Mouse (Mus musculus): ENCODE results near the gene Snx4. TPM values are rescaled to one million over a fixed set of nuclear protein-coding genes. Genes with fewer than 3 reads are reported as not detected.

Gene Snx4
- total and polyA plus RNA-seq, 2 experiments from 2014 or later: 68.5 to 73.0 TPM

- Histone ChIP-seq H3K36me3 (replicated peaks; ENCODE audit: control insufficient read depth, insufficient read depth, low read length) (peaks cover 49% of the 10 kb centered on the region), H3K9me3 (replicated peaks; ENCODE audit: control insufficient read depth, low read length) (no peaks in the 10 kb centered on the region), H3K4me2 (ENCODE audit: low read depth, low read length) (no peak overlapping the region), H3K9ac (replicated peaks; ENCODE audit: low read depth, low read length) (no peak overlapping the region), H3K4me1 (ENCODE audit: control insufficient read depth, insufficient read depth) (no peaks in the 10 kb centered on the region), H3K27ac (ENCODE audit: low read depth) (no peak overlapping the region), H3K4me3 (ENCODE audit: low read depth, low read length) (no peak overlapping the region), H3K27me3 (ENCODE audit: control insufficient read depth, insufficient read depth, low read length) (no peaks in the 10 kb centered on the region)
- WGBS: 91% methylated on average over 4 of the region's 4 CpGs
- TF ChIP-seq EP300 (IDR thresholded peaks at IDR 0.05; ENCODE audit: low read depth) (no peak), CTCF (IDR thresholded peaks at IDR 0.05; ENCODE audit: low read depth) (no peak)
- no peak for DNase-seq (ENCODE audit: low spot score)
- ATAC-seq (ENCODE audit: insufficient read depth, low read depth): no peak
Measured at GRCm38 (mm10) chr16:33271824-33272223, 20.6 kb downstream of the Snx4 start.

GRCm38 (mm10) chr16:33283079-33283478 is 31.8 kb downstream of the Snx4 start:
- H3K36me3 ChIP-seq (replicated peaks; ENCODE audit: control insufficient read depth, insufficient read depth, low read length): peaks cover 57% of the 10 kb centered on the region
- 32% methylated on average over 1 of the region's 1 CpGs for WGBS

GRCm38 (mm10) chr16:33288536-33288935 is 37.3 kb downstream of the Snx4 start:
- Histone ChIP-seq H3K4me2 (ENCODE audit: low read depth, low read length) (no peak overlapping the region), H3K4me3 (ENCODE audit: low read depth, low read length) (no peak overlapping the region), H3K27ac (ENCODE audit: low read depth) (no peak overlapping the region), H3K9me3 (replicated peaks; ENCODE audit: control insufficient read depth, low read length) (no peaks in the 10 kb centered on the region), H3K36me3 (replicated peaks; ENCODE audit: control insufficient read depth, insufficient read depth, low read length) (peaks cover 85% of the 10 kb centered on the region), H3K27me3 (ENCODE audit: control insufficient read depth, insufficient read depth, low read length) (no peaks in the 10 kb centered on the region), H3K9ac (replicated peaks; ENCODE audit: low read depth, low read length) (no peak overlapping the region), H3K4me1 (ENCODE audit: control insufficient read depth, insufficient read depth) (no peaks in the 10 kb centered on the region)
- TF ChIP-seq CTCF (IDR thresholded peaks at IDR 0.05; ENCODE audit: low read depth) (no peak), EP300 (IDR thresholded peaks at IDR 0.05; ENCODE audit: low read depth) (no peak)
- DNase-seq (ENCODE audit: low spot score) (no peak), ATAC-seq (ENCODE audit: insufficient read depth, low read depth) (no peak)
- 89% methylated on average over 9 of the region's 9 CpGs for WGBS

More at GRCm38 (mm10) chr16:33283079-33283478, 31.8 kb downstream of the Snx4 start:
- no peak overlapping the region for H3K4me3 ChIP-seq (ENCODE audit: low read depth, low read length)
- H3K27ac ChIP-seq (ENCODE audit: low read depth): no peak overlapping the region
- H3K27me3 ChIP-seq (ENCODE audit: control insufficient read depth, insufficient read depth, low read length): no peaks in the 10 kb centered on the region
- H3K9me3 ChIP-seq (replicated peaks; ENCODE audit: control insufficient read depth, low read length): no peaks in the 10 kb centered on the region
- no peak overlapping the region for H3K9ac ChIP-seq (replicated peaks; ENCODE audit: low read depth, low read length)
- no peak overlapping the region for H3K4me2 ChIP-seq (ENCODE audit: low read depth, low read length)
- DNase-seq (ENCODE audit: low spot score): no peak
- no peak for TF ChIP-seq EP300 (IDR thresholded peaks at IDR 0.05; ENCODE audit: low read depth)
- TF ChIP-seq CTCF (IDR thresholded peaks at IDR 0.05; ENCODE audit: low read depth): no peak
- ATAC-seq (ENCODE audit: insufficient read depth, low read depth): no peak
- no peaks in the 10 kb centered on the region for H3K4me1 ChIP-seq (ENCODE audit: control insufficient read depth, insufficient read depth)

- 80% methylated on average over 7 of the region's 7 CpGs for WGBS
- no peak for ATAC-seq (ENCODE audit: insufficient read depth, low read depth)
- H3K36me3 ChIP-seq (replicated peaks; ENCODE audit: control insufficient read depth, insufficient read depth, low read length): peaks cover 93% of the 10 kb centered on the region
- no peak for DNase-seq (ENCODE audit: low spot score)
- TF ChIP-seq CTCF (IDR thresholded peaks at IDR 0.05; ENCODE audit: low read depth): no peak
- no peak for TF ChIP-seq EP300 (IDR thresholded peaks at IDR 0.05; ENCODE audit: low read depth)
- H3K9ac ChIP-seq (replicated peaks; ENCODE audit: low read depth, low read length): no peak overlapping the region
- H3K4me2 ChIP-seq (ENCODE audit: low read depth, low read length): no peak overlapping the region
- no peaks in the 10 kb centered on the region for H3K4me1 ChIP-seq (ENCODE audit: control insufficient read depth, insufficient read depth)
- no peak overlapping the region for H3K4me3 ChIP-seq (ENCODE audit: low read depth, low read length)
- no peaks in the 10 kb centered on the region for H3K27me3 ChIP-seq (ENCODE audit: control insufficient read depth, insufficient read depth, low read length)
- no peak overlapping the region for H3K27ac ChIP-seq (ENCODE audit: low read depth)
- no peaks in the 10 kb centered on the region for H3K9me3 ChIP-seq (replicated peaks; ENCODE audit: control insufficient read depth, low read length)
Measured at GRCm38 (mm10) chr16:33289981-33290380, 38.7 kb downstream of the Snx4 start.

- ATAC-seq (ENCODE audit: insufficient read depth, low read depth) (no peak), DNase-seq (ENCODE audit: low spot score) (no peak)
- H3K27ac ChIP-seq (ENCODE audit: low read depth): no peak overlapping the region
- no peaks in the 10 kb centered on the region for H3K27me3 ChIP-seq (ENCODE audit: control insufficient read depth, insufficient read depth, low read length)
- TF ChIP-seq CTCF (IDR thresholded peaks at IDR 0.05; ENCODE audit: low read depth): no peak
- no peak for TF ChIP-seq EP300 (IDR thresholded peaks at IDR 0.05; ENCODE audit: low read depth)
- 92% methylated on average over 7 of the region's 7 CpGs for WGBS
- H3K4me1 ChIP-seq (ENCODE audit: control insufficient read depth, insufficient read depth): no peaks in the 10 kb centered on the region
- H3K36me3 ChIP-seq (replicated peaks; ENCODE audit: control insufficient read depth, insufficient read depth, low read length): peaks cover 96% of the 10 kb centered on the region
- H3K9ac ChIP-seq (replicated peaks; ENCODE audit: low read depth, low read length): no peak overlapping the region
- no peak overlapping the region for H3K4me2 ChIP-seq (ENCODE audit: low read depth, low read length)
- H3K4me3 ChIP-seq (ENCODE audit: low read depth, low read length): no peak overlapping the region
- H3K9me3 ChIP-seq (replicated peaks; ENCODE audit: control insufficient read depth, low read length): no peaks in the 10 kb centered on the region
Measured at GRCm38 (mm10) chr16:33292241-33292640, 41.0 kb downstream of the Snx4 start.

GRCm38 (mm10) chr16:33294681-33295080 is 43.4 kb downstream of the Snx4 start:
- H3K4me1 ChIP-seq (ENCODE audit: control insufficient read depth, insufficient read depth): no peaks in the 10 kb centered on the region
- WGBS: 92% methylated on average over 7 of the region's 7 CpGs
- TF ChIP-seq CTCF (IDR thresholded peaks at IDR 0.05; ENCODE audit: low read depth): no peak
- TF ChIP-seq EP300 (IDR thresholded peaks at IDR 0.05; ENCODE audit: low read depth): no peak
- peaks cover 89% of the 10 kb centered on the region for H3K36me3 ChIP-seq (replicated peaks; ENCODE audit: control insufficient read depth, insufficient read depth, low read length)
- ATAC-seq (ENCODE audit: insufficient read depth, low read depth): no peak
- H3K4me3 ChIP-seq (ENCODE audit: low read depth, low read length): no peak overlapping the region
- no peak overlapping the region for H3K9ac ChIP-seq (replicated peaks; ENCODE audit: low read depth, low read length)
- no peaks in the 10 kb centered on the region for H3K27me3 ChIP-seq (ENCODE audit: control insufficient read depth, insufficient read depth, low read length)
- DNase-seq (ENCODE audit: low spot score): no peak
- no peaks in the 10 kb centered on the region for H3K9me3 ChIP-seq (replicated peaks; ENCODE audit: control insufficient read depth, low read length)
- H3K4me2 ChIP-seq (ENCODE audit: low read depth, low read length): no peak overlapping the region
- H3K27ac ChIP-seq (ENCODE audit: low read depth): no peak overlapping the region
